Mouse (Mus musculus) intestine, postnatal 0 days (tissue): ENCODE results near the gene Mrpl32. TPM values are rescaled to one million over a fixed set of nuclear protein-coding genes. Genes with fewer than 3 reads are reported as not detected.

Experiments used
- ATAC-seq: fragments of 200-750 bp; cut with Nextera tagmentation; 2 replicates; pipeline ENCODE4 v1.8.0; 2017; ENCODE audit warnings: mild to moderate bottlenecking, moderate TSS enrichment, moderate library complexity
- H3K27ac ChIP-seq: fragments of 300-500 bp; sonication (generic); 2 replicates; pipeline ENCODE4 v1.5.1; 2014; ENCODE audit warnings: mild to moderate bottlenecking, low read depth, low read length, moderate library complexity
- H3K27me3 ChIP-seq: fragments of 300-500 bp; sonication (generic); replicated peaks from 2 replicates; pipeline ENCODE4 v1.6.1; 2014; ENCODE audit warnings: low read length, mixed read lengths; ENCODE audit not compliant: control insufficient read depth, insufficient read depth
- H3K36me3 ChIP-seq: fragments of 300-500 bp; sonication (generic); 2 replicates; pipeline ENCODE4 v1.6.1; 2014; ENCODE audit warnings: mild to moderate bottlenecking, moderate library complexity; ENCODE audit not compliant: control insufficient read depth, insufficient read depth
- H3K4me1 ChIP-seq: fragments of 300-500 bp; sonication (generic); replicated peaks from 2 replicates; pipeline ENCODE4 v1.6.1; 2014; ENCODE audit warnings: antibody characterized with exemption, low read length, mixed read lengths; ENCODE audit not compliant: control insufficient read depth, insufficient read depth
- H3K4me2 ChIP-seq: fragments of 300-500 bp; sonication (generic); replicated peaks from 2 replicates; pipeline ENCODE4 v1.6.1; 2014; ENCODE audit warnings: low read depth, mild to moderate bottlenecking, moderate library complexity
- H3K4me3 ChIP-seq: fragments of 300-500 bp; sonication (generic); 2 replicates; pipeline ENCODE4 v1.5.1; 2014; ENCODE audit warnings: low read depth, low read length
- H3K9ac ChIP-seq: fragments of 300-500 bp; sonication (generic); 2 replicates; pipeline ENCODE4 v1.6.1; 2014; ENCODE audit warnings: mild to moderate bottlenecking, low read depth, low read length
- H3K9me3 ChIP-seq: fragments of 300-500 bp; sonication (generic); 2 replicates; pipeline ENCODE4 v1.6.1; 2016; ENCODE audit warnings: mixed run types; ENCODE audit not compliant: control insufficient read depth
- CTCF ChIP-seq: sonication (generic); IDR thresholded peaks from 2 replicates; pipeline ENCODE4 v1.5.1; 2016; ENCODE audit warnings: low read depth, mild to moderate bottlenecking, control low read depth, antibody characterized with exemption, moderate library complexity
- WGBS: fragments of 180-500 bp; shearing (Covaris S2); extraction: QIAGEN DNeasy Blood & Tissue Kit; methylation state at CpG from one replicate; pipeline ENCODE4 v1.1.7; 2014; 5-methylcytosine and 5-hydroxymethylcytosine counted together
- polyA plus RNA-seq: library from polyadenylated mRNA; unstranded; fragments of >200 nt; fragmentation: Nextera tagmentation; extraction: Ambion mirVana; gene quantifications from 2 replicates; pipeline ENCODE4 v1.2.1, GENCODE M21; 2015

Mrpl32 gene
- polyA plus RNA-seq, result 105 and 107 TPM in 2 replicates

DNA sequence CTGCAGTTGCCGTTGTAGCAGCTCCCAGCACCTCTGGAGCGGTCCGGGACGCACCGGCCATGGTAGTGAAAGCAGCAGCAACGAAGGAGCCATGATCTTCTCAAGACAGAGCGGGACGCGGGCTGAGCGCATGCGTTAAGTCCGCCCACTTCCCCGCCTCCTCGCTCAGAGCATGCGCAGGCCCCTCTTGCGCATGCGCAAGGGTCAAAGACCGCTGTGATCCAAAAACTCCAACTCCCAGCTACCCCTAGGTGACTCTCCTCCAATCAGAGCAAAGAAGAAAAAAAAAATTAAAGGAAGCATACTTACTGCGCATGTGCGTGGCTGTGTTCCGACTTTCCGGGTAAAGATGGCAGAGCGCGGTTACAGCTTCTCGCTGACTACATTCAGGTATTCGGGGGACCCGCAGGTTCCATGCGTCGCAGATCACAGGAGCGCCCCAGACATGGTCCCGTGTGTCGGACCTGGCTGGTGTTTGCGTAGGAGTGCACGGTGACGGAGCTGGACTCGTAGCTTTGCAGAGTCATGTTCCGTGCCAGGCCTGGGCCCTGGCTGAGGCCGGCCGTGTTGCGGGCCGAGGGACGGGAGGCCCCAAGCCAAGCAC lies at the start of gene Mrpl32, which contains the start of gene Psma2:
Mrpl32 (minus strand) TSS at position 240 of the 604 bp plus-strand sequence.
Psma2 (plus strand) TSS at position 315 of the 604 bp plus-strand sequence.
- Histone ChIP-seq H3K4me1 (0 out of 2 replicates have a peak, but pooled peaks cover 5% of the 10 kb centered on the region), H3K9me3 (no peaks in the 10 kb centered on the region), H3K4me3 (peak within 1 kb of the TSS; percentile 80), H3K36me3 (peaks cover 16% of the 10 kb centered on the region), H3K9ac (peak within 1 kb of the TSS; percentile 89), H3K4me2 (peak within 1 kb of the TSS; percentile 68), H3K27ac (peak within 1 kb of the TSS; percentile 85), H3K27me3 (no peaks in the 10 kb centered on the region)
- under 1% methylated on average over 42 of the region's 42 CpGs for WGBS
- ATAC-seq, result peak; percentile 100
- TF ChIP-seq CTCF, result no peak

DNA sequence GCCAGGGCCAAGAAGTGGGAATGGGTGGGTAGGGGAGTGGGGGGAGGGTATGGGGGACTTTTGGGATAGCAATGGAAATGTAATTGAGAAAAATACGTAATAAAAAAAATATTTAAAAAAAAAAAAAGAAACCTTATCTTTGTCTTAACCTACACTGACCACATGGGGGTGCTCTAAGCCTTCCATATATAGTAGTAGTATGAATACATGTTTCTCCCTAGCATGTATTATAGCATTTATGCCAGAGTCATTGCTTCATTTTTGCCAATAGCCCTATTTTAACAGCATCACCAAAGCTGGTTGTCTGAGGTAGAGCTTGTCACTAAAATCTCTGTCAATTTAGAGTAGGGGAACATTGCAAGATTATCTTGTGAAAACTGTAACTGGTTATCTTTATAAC lies 36.3 kb upstream of the Mrpl32 start:
- peak; percentile 67 for TF ChIP-seq CTCF
- Histone ChIP-seq H3K4me2 (no peak overlapping the region), H3K4me1 (no peaks in the 10 kb centered on the region), H3K27me3 (no peaks in the 10 kb centered on the region), H3K27ac (no peak overlapping the region), H3K36me3 (no peaks in the 10 kb centered on the region), H3K9me3 (no peaks in the 10 kb centered on the region), H3K9ac (no peak overlapping the region), H3K4me3 (no peak overlapping the region)
- no peak for ATAC-seq
- WGBS, result 7% methylated on average over 1 of the region's 1 CpGs

DNA sequence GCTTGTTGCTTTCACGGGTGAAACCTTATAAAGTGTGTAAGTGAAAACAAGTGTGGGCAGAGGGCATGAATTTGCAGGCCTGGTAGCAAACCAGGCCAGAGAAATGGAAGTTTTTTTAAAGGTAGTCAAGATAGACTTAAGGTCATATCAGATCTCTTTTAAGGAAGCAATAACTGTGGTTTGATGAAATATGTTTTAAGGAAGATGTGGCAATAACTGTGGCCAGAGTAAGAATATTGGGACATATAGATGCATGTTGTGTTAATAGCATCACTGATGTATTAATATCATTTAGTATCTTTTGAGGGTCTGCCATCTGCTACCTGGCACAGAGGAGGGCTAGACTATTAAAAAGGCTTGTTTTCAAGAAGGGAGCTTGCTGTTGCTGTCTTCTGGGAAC lies 27.0 kb upstream of the Mrpl32 start:
- no peak for ATAC-seq

DNA sequence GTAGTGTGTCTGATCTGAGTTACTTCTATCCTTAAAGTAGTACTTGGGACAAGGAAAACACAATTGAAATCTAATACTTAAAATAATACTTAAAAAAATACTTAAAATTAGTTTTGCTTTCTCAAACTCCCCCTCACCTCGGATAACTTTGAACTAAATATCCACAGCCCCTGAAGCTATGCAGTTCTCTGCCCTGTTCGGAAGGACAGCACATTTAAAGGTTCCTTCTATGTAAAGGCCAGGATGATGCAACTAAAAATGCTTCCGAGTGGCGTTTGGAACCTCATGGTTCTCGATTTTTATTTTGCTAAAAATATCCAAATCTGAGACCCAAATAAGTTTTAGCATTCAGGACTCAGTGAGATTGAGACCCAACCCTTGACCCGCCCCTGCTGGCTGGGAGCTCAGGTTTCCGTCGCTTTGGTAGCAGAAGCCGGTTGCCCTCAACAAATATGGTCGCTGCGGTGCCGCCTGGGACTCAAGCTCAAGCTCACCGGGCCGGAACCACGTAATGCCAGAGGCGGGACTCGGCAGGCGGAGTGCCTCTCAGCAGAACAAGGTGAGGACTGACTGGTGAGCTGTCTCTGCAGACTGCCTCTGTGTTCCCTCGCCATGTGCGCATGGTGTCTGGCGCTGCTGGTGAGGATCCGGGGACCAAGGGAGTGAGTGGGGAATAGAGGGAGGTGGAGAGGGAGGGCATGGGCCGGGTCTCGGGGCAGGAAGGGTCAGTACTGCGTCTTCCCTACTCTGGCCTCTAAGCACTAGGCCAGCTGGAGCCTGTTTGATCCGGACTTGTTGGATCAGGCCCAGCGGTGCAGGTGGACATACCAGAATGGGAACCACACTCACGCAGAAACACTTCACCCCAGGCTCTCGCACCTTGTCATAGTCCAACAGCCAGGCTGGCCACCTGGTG lies 17.0 kb upstream of the Mrpl32 start, which contains the start of gene AW209491:
AW209491 (plus strand) TSS at position 429 of the 916 bp plus-strand sequence.
- H3K27me3 ChIP-seq, result no peaks in the 10 kb centered on the region
- under 1% methylated on average over 29 of the region's 29 CpGs for WGBS
- H3K27ac ChIP-seq, result peak within 1 kb of the TSS; percentile 74
- H3K36me3 ChIP-seq, result peaks cover 16% of the 10 kb centered on the region
- no peaks in the 10 kb centered on the region for H3K9me3 ChIP-seq
- peak within 1 kb of the TSS; percentile 56 for H3K9ac ChIP-seq
- no peaks in the 10 kb centered on the region for H3K4me1 ChIP-seq
- TF ChIP-seq CTCF, result peak; percentile 40
- peak; percentile 96 for ATAC-seq
- H3K4me3 ChIP-seq, result peak within 1 kb of the TSS; percentile 55
- peak within 1 kb of the TSS; percentile 87 for H3K4me2 ChIP-seq

More for the DNA sequence above, 27.0 kb upstream of the Mrpl32 start:
- Histone ChIP-seq H3K4me1 (no peaks in the 10 kb centered on the region), H3K9ac (no peak overlapping the region), H3K27ac (no peak overlapping the region), H3K27me3 (no peaks in the 10 kb centered on the region), H3K4me2 (no peak overlapping the region), H3K9me3 (no peaks in the 10 kb centered on the region), H3K36me3 (peaks cover 14% of the 10 kb centered on the region), H3K4me3 (no peak overlapping the region)
- no peak for TF ChIP-seq CTCF
- WGBS, result 49% methylated on average over 1 of the region's 1 CpGs

DNA sequence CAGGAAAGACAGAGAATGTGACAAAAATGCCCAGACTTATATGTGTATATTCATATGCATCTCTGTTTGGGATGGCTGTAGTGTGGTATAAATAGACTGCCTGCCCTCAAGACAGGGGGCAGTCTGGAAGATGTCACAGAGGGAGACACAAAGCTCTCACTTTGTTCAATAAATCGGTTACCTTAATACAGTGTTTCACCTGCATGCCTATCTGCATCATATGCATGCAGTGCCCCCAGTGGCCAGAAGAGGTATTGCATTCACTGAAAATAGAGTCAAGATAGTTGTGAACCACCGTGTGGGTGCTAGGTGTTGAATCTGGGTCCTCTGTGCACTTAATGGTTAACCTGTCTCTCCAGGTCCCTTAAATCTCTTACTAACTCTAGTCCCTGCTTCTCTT lies 5.8 kb upstream of the Mrpl32 start:
- no peaks in the 10 kb centered on the region for H3K27me3 ChIP-seq
- H3K9ac ChIP-seq, result no peak overlapping the region
- WGBS, result 28% methylated on average over 2 of the region's 2 CpGs
- no peaks in the 10 kb centered on the region for H3K4me1 ChIP-seq
- no peak overlapping the region for H3K4me2 ChIP-seq
- H3K9me3 ChIP-seq, result no peaks in the 10 kb centered on the region
- TF ChIP-seq CTCF, result peak; percentile 94
- no peak overlapping the region for H3K27ac ChIP-seq
- H3K36me3 ChIP-seq, result peaks cover 43% of the 10 kb centered on the region
- ATAC-seq, result 0 out of 2 replicates have a peak, but pooled peaks have one; percentile 25
- H3K4me3 ChIP-seq, result no peak overlapping the region

DNA sequence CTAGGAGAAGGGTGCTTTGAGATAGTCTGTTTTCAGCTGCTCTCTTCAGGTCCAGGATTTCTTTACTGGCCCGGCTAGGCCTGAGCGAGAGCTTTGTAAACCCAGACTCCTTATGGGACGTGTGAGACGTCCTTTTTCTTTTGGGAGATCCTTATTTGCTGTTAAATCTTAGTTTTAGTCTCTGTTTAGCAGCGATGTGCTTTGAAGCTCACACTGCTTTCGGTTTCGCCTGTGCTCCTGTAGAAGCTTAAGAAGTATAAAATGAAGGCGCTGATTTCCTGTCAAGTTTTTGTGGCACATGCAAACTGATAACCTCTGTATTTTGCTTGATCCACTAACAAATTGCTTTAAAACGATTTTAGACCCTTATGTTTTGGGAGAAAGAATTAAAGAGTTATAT lies 588 bp upstream of the Mrpl32 start:
- ATAC-seq, result peak; percentile 2; the same call in 1 of the 2 replicates
- Histone ChIP-seq H3K9ac (peak overlapping the region; percentile 89), H3K27ac (peak overlapping the region; percentile 85), H3K4me1 (0 out of 2 replicates have a peak, but pooled peaks cover 5% of the 10 kb centered on the region), H3K4me2 (peak overlapping the region; percentile 68), H3K27me3 (no peaks in the 10 kb centered on the region), H3K9me3 (no peaks in the 10 kb centered on the region), H3K36me3 (peaks cover 19% of the 10 kb centered on the region), H3K4me3 (peak overlapping the region; percentile 80)
- TF ChIP-seq CTCF, result no peak
- under 1% methylated on average over 9 of the region's 9 CpGs for WGBS
